Mouse (Mus musculus) limb, embryonic 14.5 days (tissue): ENCODE results near the gene Ftl1-ps1. TPM values are rescaled to one million over a fixed set of nuclear protein-coding genes. Genes with fewer than 3 reads are reported as not detected.
A peak's percentile ranks its signal among the peaks of the same experiment; 100 is the strongest.

ENCODE experiments used
- ATAC-seq: fragments of 200-750 bp; cut with Nextera tagmentation; 2 replicates; pipeline ENCODE4 v1.8.0; 2017; ENCODE audit warnings: low read depth, moderate number of reproducible peaks, moderate TSS enrichment; ENCODE audit not compliant: low FRiP score
- DNase-seq: peaks from one replicate; pipeline ENCODE4 v3.0.0-alpha.2; 2015; ENCODE audit warnings: low spot score
- H3K27ac ChIP-seq: fragments of 300-500 bp; sonication (generic); replicated peaks from 2 replicates; pipeline ENCODE4 v1.5.1; 2014; ENCODE audit warnings: low read depth, mild to moderate bottlenecking, low read length, moderate library complexity, mixed read lengths
- H3K27me3 ChIP-seq: fragments of 300-500 bp; sonication (generic); 2 replicates; pipeline ENCODE4 v1.6.1; 2014; ENCODE audit warnings: low read length, mixed read lengths; ENCODE audit not compliant: control insufficient read depth, insufficient read depth
- H3K36me3 ChIP-seq: fragments of 300-500 bp; sonication (generic); 2 replicates; pipeline ENCODE4 v1.6.1; 2014; ENCODE audit warnings: mild to moderate bottlenecking, low read length, moderate library complexity, mixed read lengths; ENCODE audit not compliant: control insufficient read depth, insufficient read depth
- H3K4me1 ChIP-seq: fragments of 300-500 bp; sonication (generic); 2 replicates; pipeline ENCODE4 v1.6.1; 2014; ENCODE audit warnings: antibody characterized with exemption, low read length, mixed read lengths; ENCODE audit not compliant: control insufficient read depth, insufficient read depth
- H3K4me2 ChIP-seq: fragments of 300-500 bp; sonication (generic); replicated peaks from 2 replicates; pipeline ENCODE4 v1.6.1; 2014; ENCODE audit warnings: low read depth, mild to moderate bottlenecking, low read length, moderate library complexity; ENCODE audit not compliant: severe bottlenecking
- H3K4me3 ChIP-seq: fragments of 300-500 bp; sonication (generic); replicated peaks from 2 replicates; pipeline ENCODE4 v1.5.1; 2014; ENCODE audit warnings: low read length
- H3K9ac ChIP-seq: fragments of 300-500 bp; sonication (generic); 2 replicates; pipeline ENCODE4 v1.6.1; 2014; ENCODE audit warnings: mild to moderate bottlenecking, low read depth, low read length, moderate library complexity; ENCODE audit not compliant: severe bottlenecking
- H3K9me3 ChIP-seq: fragments of 300-500 bp; sonication (generic); 2 replicates; pipeline ENCODE4 v1.6.1; 2016; ENCODE audit warnings: low read length; ENCODE audit not compliant: control insufficient read depth
- POLR2A ChIP-seq: fragments of 200-500 bp; IDR thresholded peaks from 2 replicates; pipeline ENCODE4 v1.8.0; 2012; ENCODE audit warnings: inconsistent platforms, mild to moderate bottlenecking, moderate library complexity, borderline replicate concordance; ENCODE audit not compliant: insufficient read depth, insufficient read length; ENCODE audit errors: extremely low read depth
- WGBS: fragments of 180-500 bp; shearing (Covaris S2); extraction: QIAGEN DNeasy Blood & Tissue Kit; methylation state at CpG from one replicate; pipeline ENCODE4 v1.1.7; 2014; 5-methylcytosine and 5-hydroxymethylcytosine counted together
- polyA plus RNA-seq, 2 experiments: library from polyadenylated mRNA; depleted of rRNA in 1 of 2; stranded (reverse) in 1 of 2; unstranded in 1 of 2; fragments of >200 nt; fragmentation: Nextera tagmentation in 1 of 2; extraction: Ambion mirVana in 1 of 2; gene quantifications; 2 replicates each; pipeline versions ENCODE4 v1.2.1 to v1.2.3; 2012 to 2014

Gene Ftl1-ps1
- polyA plus RNA-seq (2012; rRNA removed) (28.6 and 36.8 TPM in 2 replicates), polyA plus RNA-seq (2014; fragmentation: Nextera tagmentation; extraction: Ambion mirVana) (73.7 and 79.0 TPM in 2 replicates)

GRCm38 (mm10) chr13:74399298-74399839, at the start of gene Ftl1-ps1:
Gene Ftl1-ps1 (plus strand): TSS chr13:74399694.
- ATAC-seq = no peak
- 10% methylated on average over 11 of the region's 11 CpGs for WGBS
- Histone ChIP-seq H3K9me3 (no peaks in the 10 kb centered on the region), H3K27ac (no peak within 1 kb of the TSS), H3K27me3 (no peaks in the 10 kb centered on the region), H3K9ac (no peak within 1 kb of the TSS), H3K36me3 (no peaks in the 10 kb centered on the region), H3K4me1 (no peaks in the 10 kb centered on the region), H3K4me2 (no peak within 1 kb of the TSS), H3K4me3 (no peak within 1 kb of the TSS)
- no peak for DNase-seq
- TF ChIP-seq POLR2A = no peak

GRCm38 (mm10) chr13:74350435-74350906, 49.0 kb upstream of the Ftl1-ps1 start:
- peak overlapping the region; percentile 67 for H3K27ac ChIP-seq
- 2% methylated on average over 15 of the region's 15 CpGs for WGBS
- peak; percentile 22 for DNase-seq

DNA sequence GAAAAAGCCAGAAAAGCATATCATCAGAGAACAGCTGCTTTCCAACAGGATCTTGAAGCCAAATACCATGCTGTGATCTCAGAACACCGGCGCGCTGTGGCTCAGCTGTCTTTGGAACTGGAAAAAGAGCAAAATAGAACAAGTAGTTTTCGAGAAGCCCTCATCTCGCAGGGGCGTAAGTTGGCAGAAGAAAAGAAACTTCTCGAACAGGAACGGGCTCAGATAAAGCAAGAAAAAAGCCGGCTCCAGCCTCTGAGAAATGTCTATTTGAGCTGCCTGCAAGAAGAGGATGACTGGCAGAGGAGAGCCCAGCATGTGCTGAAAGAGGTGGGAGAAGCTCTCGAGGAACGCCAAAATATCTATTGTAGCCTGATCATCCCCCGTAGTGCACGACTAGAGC, 43.0 kb upstream of the Ftl1-ps1 start:
- WGBS = 96% methylated on average over 13 of the region's 13 CpGs
- Histone ChIP-seq H3K9ac (no peak overlapping the region), H3K36me3 (peaks cover 58% of the 10 kb centered on the region), H3K4me1 (no peaks in the 10 kb centered on the region), H3K27ac (no peak overlapping the region), H3K4me2 (no peak overlapping the region), H3K27me3 (no peaks in the 10 kb centered on the region), H3K4me3 (no peak overlapping the region), H3K9me3 (no peaks in the 10 kb centered on the region)
- no peak for ATAC-seq
- no peak for TF ChIP-seq POLR2A
- DNase-seq = no peak

More at GRCm38 (mm10) chr13:74350435-74350906, 49.0 kb upstream of the Ftl1-ps1 start:
- ATAC-seq = peak; percentile 32; the same call in 1 of the 2 replicates
- peak overlapping the region; percentile 87 for H3K9ac ChIP-seq
- no peaks in the 10 kb centered on the region for H3K9me3 ChIP-seq
- peak overlapping the region; percentile 86 for H3K4me3 ChIP-seq
- H3K4me2 ChIP-seq = peak overlapping the region; percentile 59
- H3K27me3 ChIP-seq = no peaks in the 10 kb centered on the region
- H3K36me3 ChIP-seq = 0 out of 2 replicates have a peak, but pooled peaks cover 3% of the 10 kb centered on the region
- no peak for TF ChIP-seq POLR2A
- H3K4me1 ChIP-seq = peaks cover 11% of the 10 kb centered on the region

- Histone ChIP-seq H3K9ac (no peak overlapping the region), H3K9me3 (no peaks in the 10 kb centered on the region), H3K27ac (no peak overlapping the region), H3K4me2 (no peak overlapping the region), H3K4me3 (no peak overlapping the region), H3K4me1 (no peaks in the 10 kb centered on the region), H3K27me3 (no peaks in the 10 kb centered on the region), H3K36me3 (peaks cover 38% of the 10 kb centered on the region)
- WGBS = 70% methylated on average over 2 of the region's 2 CpGs
- ATAC-seq (no peak), DNase-seq (no peak)
- no peak for TF ChIP-seq POLR2A
Measured at GRCm38 (mm10) chr13:74362218-74362617, 37.3 kb upstream of the Ftl1-ps1 start.

DNA sequence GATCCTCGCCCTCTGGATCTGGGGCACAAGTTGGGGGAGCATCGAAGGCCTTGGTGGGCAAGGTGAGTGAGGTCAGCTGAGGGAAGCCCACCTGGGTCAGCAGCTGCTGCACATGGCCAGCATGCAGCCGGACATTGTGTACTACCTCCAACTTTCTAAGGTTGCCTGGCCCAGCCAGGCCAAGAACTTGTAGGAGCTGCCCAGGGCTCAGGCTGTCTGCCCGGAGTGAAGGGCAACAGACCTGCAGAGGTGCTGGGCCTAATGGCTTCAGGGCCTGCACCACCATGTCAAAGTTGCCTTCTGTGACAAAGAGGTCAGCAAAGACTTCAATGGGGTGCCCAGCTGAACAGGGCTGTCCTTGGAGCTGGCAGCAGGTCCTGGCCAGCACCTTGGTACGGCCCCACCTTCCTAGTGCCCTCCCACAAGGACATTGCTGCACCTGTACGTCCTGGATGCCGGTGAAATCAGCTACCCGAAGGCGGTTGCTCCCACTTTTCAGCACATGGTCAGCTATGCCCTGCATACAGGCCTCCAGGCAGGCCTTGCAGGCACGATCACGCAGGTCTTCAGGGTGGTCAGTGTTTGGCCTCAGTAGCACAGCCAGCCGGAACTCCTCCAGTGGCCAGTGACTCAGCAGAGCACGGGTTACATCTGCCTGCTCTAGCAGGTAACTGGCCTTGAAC, 36.2 kb upstream of the Ftl1-ps1 start:
- Histone ChIP-seq H3K4me1 (no peaks in the 10 kb centered on the region), H3K4me3 (no peak overlapping the region), H3K4me2 (no peak overlapping the region), H3K9ac (no peak overlapping the region), H3K9me3 (no peaks in the 10 kb centered on the region), H3K36me3 (peaks cover 30% of the 10 kb centered on the region), H3K27ac (no peak overlapping the region), H3K27me3 (no peaks in the 10 kb centered on the region)
- ATAC-seq (0 out of 2 replicates have a peak, but pooled peaks have one; percentile 19), DNase-seq (no peak)
- no peak for TF ChIP-seq POLR2A
- 85% methylated on average over 13 of the region's 13 CpGs for WGBS
